Mouse (Mus musculus): Measurements from ENCODE around the gene Cdhr1.

The Cdhr1 gene

GRCm38 (mm10) chr14:37097956-37098530 lies at the start of gene Cdhr1:
TSS of gene Cdhr1 (minus strand) at chr14:37098347.
- in situ Hi-C loops (cut with MboI), result no loop called here

DNA sequence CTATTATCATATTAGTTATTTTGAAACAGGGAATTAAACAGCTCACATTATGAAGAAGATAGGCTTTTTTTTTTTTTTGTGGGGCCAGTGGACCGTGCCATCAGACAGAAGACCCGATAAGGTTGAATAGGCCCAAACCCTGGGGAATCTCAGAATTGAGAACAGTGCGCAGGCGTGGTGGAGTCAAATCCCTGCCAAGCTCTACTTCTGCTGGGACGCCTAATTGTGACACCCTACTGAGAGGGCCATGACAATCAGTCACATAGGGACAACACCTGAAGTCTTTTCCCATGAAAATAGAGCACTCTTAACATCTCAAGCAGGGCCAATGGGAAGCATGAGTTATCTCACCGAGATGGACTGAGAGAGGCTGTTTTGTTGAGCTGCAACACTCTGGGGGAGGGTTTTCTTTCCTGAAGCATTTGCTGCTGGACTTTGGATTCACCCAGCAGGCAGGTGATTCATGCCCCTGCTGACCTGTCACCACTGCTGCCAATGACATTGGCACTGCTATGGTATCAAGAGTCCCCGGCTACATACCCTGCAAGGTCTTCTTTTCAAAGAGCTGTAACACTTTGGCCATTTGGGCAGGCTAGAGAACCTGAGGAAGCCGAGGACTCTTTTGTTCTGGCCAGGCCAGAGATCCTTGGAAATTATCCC lies 41.0 kb upstream of the Cdhr1 start:
- in situ Hi-C loops (cut with MboI), result loop anchor here (10.0 to 25.0 kb wide), 2 partner anchors 174 to 277 kb away; partner anchors contain the start of gene Ccser2

DNA sequence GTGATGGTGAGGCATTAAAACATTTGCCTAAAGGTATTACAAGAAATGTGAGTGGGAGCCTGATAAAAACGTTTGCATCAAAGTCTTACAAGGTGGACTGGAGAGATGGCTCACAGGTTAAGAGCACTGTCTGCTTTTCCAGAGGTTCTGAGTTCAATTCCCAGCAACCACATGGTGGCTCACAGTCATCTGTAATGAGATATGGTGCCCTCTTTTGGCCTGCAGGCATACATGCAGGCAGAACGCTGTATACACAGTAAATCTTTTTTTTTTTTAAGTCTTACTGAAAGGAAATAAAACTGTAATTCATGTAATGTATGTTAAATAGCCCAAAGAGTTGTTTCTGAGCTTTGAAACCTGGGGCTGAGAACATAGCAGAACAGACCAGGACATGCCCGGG lies 39.4 kb upstream of the Cdhr1 start:
- in situ Hi-C loops (cut with MboI), result loop anchor here (10.0 to 25.0 kb wide), 2 partner anchors 173 to 275 kb away; partner anchors contain the start of gene Ccser2

- in situ Hi-C loops (cut with MboI), result loop anchor here (10.0 to 25.0 kb wide), 2 partner anchors 171 to 274 kb away; partner anchors contain the start of gene Ccser2
Observed at GRCm38 (mm10) chr14:37136110-37136509, 38.0 kb upstream of the Cdhr1 start.

DNA sequence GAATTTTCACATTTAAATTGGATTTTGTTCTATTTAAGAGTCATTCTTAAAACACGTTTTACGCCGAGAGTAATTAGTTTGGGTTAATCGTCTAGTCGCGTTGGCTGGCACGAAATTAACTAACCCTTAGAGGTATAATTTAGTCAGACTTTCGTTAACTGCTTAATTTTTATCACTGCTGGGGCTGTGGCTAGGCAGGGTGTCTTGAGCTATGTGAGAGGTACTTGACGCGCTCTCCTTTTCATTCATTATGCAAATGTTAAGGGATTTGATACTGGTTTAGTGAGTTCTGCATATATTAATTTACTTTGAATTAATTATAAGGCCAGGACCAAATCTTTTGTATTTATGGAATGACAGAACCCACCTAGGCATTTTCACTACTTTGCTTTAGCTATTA lies 37.5 kb upstream of the Cdhr1 start:
- in situ Hi-C loops (cut with MboI), result loop anchor here (10.0 to 25.0 kb wide), 2 partner anchors 171 to 273 kb away; partner anchors contain the start of gene Ccser2

DNA sequence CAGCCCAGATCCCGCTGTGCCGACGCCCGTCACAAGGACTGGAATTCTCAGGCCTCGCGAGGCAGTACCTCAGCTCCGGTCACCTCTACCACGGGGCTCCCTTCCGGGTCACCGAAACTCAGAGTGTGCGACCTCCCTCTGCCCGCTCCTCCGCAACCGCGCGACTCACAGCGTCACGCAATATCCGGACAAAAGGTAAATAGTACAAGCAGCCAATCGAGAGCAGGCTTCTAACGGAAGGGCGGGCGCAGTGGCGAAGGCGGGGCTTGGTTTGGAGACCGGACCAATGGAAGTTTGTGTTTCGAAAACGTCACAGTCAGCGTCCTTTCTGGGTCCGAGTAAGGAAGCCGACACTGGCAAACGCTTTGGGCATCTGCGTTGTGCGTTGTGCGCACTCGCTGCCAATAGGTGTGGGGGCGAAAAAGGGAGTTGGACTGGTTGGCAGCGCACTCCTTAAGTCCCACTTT lies 37.0 kb upstream of the Cdhr1 start, which contains the start of gene Ghitm:
Ghitm (minus strand) TSS at position 146 of the 467 bp plus-strand sequence.
- in situ Hi-C loops (cut with MboI), result loop anchor here (10.0 to 25.0 kb wide), 2 partner anchors 170 to 273 kb away; partner anchors contain the start of gene Ccser2

DNA sequence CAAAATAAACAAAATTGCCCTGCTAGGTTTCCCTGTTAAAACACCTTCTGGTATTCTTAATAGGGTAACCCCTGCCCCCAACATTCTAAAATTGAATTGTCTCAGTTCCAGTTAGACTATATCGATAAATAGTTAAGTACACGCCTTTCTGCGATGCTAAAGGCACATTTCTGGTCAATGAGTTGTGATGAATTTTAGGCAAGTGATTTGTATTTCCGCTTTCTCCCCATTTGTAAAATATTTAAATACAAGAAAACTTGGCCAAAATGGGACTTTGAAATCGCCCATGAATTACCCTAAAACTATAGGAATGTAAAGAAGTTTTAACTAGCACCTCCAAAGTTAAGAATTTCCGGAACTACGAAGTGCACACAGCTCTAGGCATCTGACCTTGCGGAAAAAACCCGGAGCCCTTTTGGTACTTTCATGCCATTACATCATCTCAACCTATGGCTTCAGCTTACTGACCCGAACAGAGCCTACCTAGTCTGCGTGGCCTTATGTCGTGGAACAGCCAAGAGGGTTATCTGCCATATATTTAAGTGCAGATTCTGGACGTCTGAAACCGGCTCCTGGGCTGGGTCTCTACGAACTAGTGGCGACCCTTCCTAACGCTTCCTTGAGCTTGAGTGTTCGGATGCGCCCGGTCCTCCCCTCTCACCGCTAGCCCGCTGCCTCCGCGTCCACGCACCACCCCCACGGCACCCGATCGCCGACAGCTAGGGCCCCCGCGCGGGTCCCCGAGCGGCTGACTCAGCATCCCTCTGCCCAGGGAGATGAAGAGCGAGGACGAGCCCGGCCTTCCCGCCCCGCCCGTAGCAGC lies 36.4 kb upstream of the Cdhr1 start:
- in situ Hi-C loops (cut with MboI), result loop anchor here (10.0 to 25.0 kb wide), 2 partner anchors 170 to 272 kb away; partner anchors contain the start of gene Ccser2

DNA sequence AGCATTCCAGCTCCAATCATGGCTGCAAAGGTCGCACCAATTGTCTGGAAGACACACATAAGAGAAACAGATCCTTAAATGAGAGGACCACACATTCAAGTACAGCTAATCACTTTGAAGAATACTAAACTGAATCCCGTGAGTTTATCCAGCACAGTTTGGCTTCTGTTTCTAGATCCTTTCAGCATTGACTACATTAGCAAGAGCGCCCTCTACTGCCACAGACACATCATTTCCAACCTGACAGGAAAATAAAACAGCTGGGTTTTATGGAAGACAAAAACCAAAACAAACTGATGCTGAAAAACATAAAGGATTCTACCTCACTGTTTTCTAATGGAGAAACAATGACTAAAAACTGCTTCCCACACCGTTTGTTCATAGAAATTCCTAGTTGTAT lies 29.5 kb upstream of the Cdhr1 start:
- in situ Hi-C loops (cut with MboI), result loop anchor here (25.0 kb wide), 1 partner anchor 265 kb away; no protein-coding TSS in a partner anchor

GRCm38 (mm10) chr14:37119233-37119632 lies 21.1 kb upstream of the Cdhr1 start:
- in situ Hi-C loops (cut with MboI), result no loop called here

DNA sequence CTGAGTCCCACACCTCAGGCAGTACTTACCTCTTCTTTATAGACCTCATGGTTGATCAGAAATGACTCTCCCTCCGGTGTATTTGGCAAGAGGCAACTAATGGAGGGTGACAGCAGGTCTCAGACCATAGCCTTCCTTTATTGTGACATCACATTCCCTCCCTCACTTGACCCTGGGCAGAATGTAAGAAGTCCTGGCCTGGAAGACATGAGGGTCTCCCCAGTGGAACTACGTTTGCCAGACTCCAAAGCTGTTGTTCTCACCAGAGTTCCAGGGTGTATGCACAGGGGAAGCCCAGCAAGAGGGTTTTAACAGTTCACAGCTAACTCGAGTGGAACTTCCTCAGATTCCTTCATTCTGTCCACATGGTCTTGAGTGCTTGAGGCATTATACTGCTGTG lies 15.8 kb upstream of the Cdhr1 start, which contains the start of gene 2610528A11Rik:
2610528A11Rik (minus strand) TSS at position 101 of the 400 bp plus-strand sequence.
- in situ Hi-C loops (cut with MboI), result no loop called here

DNA sequence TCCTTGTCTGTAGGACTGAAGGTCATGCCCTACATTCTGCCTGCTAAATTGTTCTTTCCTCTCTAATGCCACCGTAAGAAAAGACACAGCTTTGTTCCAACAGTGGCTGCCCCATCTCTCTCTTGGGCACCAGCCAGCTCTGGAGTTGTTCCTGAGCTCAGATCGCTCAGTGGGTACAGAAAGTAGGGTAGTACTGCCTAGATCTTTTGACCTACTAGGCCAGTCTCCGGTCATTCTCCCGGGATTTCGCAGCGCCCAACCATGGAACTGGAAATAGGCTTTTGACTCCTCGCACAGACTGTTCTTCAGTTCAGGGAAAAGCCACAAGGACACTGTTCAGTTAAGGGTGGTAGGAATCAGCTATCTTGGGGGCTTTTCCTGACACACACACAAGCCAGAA lies 14.8 kb upstream of the Cdhr1 start:
- in situ Hi-C loops (cut with MboI), result no loop called here

DNA sequence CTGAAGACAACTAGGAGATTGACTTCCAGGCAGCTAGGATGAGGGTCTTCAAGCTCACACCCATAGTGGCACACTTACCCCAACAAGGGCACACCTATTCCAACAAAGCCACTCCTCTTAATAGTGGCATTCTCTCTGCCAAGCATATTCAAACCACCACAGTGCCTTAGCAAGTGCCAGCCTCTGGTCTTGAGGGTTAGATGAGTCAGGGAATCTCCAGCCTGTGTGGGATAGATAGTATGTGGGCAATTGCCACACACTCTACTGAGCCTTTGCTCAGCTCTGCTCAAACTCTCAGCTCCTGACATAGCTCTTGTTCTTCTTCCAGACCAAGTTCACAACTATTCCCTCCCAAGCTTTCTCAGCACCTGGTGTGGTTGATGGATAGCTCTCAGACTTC lies 13.2 kb upstream of the Cdhr1 start:
- in situ Hi-C loops (cut with MboI), result no loop called here

GRCm38 (mm10) chr14:37110456-37110855 lies 12.3 kb upstream of the Cdhr1 start:
- in situ Hi-C loops (cut with MboI), result no loop called here

- in situ Hi-C loops (cut with MboI), result no loop called here
Observed at GRCm38 (mm10) chr14:37109975-37110374, 11.8 kb upstream of the Cdhr1 start.

- in situ Hi-C loops (cut with MboI), result no loop called here
Observed at GRCm38 (mm10) chr14:37109460-37109859, 11.3 kb upstream of the Cdhr1 start.

- in situ Hi-C loops (cut with MboI), result no loop called here
Observed at GRCm38 (mm10) chr14:37105846-37106245, 7.7 kb upstream of the Cdhr1 start.

DNA sequence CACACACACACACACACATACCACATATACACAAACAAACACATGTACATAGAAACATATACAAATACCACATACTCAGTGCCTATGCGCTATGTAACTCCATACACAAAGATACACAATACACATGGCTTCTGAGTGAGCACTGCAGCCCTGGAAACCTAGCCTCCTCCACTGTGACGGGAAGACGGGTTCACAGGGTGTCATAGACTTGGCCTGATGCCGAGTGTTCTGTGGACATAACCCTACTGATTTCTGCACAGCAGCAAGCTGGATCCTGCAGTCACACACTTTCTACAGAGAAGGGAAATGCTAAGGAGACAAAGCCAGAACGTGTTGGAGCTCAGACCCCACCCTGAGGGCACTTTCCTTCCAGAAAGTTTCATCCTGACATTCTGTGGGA lies 6.6 kb upstream of the Cdhr1 start:
- in situ Hi-C loops (cut with MboI), result no loop called here

- in situ Hi-C loops (cut with MboI), result no loop called here
Observed at GRCm38 (mm10) chr14:37102484-37102883, 4.3 kb upstream of the Cdhr1 start.

DNA sequence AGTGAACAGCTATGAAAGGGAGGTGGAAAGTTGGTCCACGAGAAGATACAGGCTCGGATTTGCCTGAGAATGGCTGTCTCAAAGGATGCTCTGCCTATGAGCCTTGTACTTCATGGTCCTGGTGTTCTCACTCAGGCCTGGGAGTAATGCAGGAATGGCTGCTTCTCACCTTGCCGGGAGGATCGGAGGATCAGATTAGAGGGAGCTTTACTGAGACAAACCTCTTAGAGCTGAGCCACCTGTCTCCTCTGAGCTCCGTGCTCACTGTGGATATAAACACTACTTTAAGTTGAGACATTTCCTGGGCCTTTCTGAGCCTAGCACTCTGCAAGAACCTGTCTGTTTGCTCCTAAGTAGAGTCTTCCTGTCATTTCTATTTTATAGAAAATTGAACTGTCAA lies 3.4 kb upstream of the Cdhr1 start:
- in situ Hi-C loops (cut with MboI), result no loop called here

- in situ Hi-C loops (cut with MboI), result no loop called here
Observed at GRCm38 (mm10) chr14:37095556-37095955, 2.6 kb downstream of the Cdhr1 start.

DNA sequence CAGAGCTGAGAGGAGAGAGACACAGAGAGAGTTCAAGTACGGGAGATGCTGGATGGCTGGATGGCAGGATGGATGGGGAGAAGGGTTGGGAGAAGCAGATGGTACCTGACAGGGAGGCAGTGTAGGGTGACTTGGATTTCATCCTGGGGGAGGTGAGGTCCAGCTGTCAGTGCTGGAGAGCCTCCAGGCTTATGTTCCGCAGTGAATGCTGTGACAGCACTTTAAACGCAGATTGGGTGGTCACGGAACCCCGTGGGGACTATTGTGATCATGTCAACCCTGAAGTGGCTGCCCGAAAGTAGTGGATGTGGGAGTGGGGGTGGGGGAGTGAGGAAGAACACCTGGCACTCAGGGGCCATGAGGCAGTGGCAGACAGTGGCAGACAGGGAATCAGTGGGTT lies 3.7 kb downstream of the Cdhr1 start:
- in situ Hi-C loops (cut with MboI), result no loop called here

DNA sequence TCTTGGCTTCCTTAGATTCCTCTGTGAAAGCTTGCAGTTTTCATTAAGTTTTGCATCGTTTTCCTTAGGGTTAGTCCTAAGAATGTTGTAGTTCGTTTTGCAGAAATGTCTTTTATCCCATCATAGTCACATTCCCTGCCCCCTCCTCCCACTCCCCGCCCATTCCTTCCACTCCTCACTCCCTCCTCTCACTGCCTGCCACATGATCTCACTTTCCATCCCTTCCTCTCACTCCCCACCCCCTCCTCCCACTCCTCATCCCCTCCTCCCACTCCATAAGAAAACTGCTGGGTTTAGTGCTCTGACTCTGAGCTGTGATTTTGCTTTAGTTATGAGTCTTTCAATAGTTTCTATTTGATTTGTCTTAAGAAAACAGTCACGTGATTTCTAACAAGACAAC lies 14.4 kb downstream of the Cdhr1 start:
- in situ Hi-C loops (cut with MboI), result no loop called here
